Mouse (Mus musculus) forebrain, embryonic 14.5 days (tissue): Measurements from ENCODE around the gene Tmtc1. TPM values are rescaled to one million over a fixed set of nuclear protein-coding genes. Genes with fewer than 3 reads are reported as not detected.

Experiments used
- ATAC-seq: fragments of 200-750 bp; cut with Nextera tagmentation; 2 replicates; pipeline ENCODE4 v1.8.0; 2017; ENCODE audit warnings: mild to moderate bottlenecking, moderate library complexity
- DNase-seq: peaks from one replicate; pipeline ENCODE4 v3.0.0-alpha.2; 2015; ENCODE audit warnings: low spot score
- H3K27ac ChIP-seq: fragments of 300-500 bp; sonication (generic); 2 replicates; pipeline ENCODE4 v1.5.1; 2014; ENCODE audit warnings: low read depth, mild to moderate bottlenecking, control low read depth, low read length, moderate library complexity
- H3K27me3 ChIP-seq: fragments of 300-500 bp; sonication (generic); replicated peaks from 2 replicates; pipeline ENCODE4 v1.6.1; 2014; ENCODE audit warnings: low read length, control low read depth, mixed read lengths; ENCODE audit not compliant: control insufficient read depth, insufficient read depth
- H3K36me3 ChIP-seq: fragments of 300-500 bp; sonication (generic); 2 replicates; pipeline ENCODE4 v1.6.1; 2014; ENCODE audit warnings: low read length, control low read depth; ENCODE audit not compliant: control insufficient read depth, insufficient read depth
- H3K4me1 ChIP-seq: fragments of 300-500 bp; sonication (generic); 2 replicates; pipeline ENCODE4 v1.6.1; 2014; ENCODE audit warnings: antibody characterized with exemption, low read length, control low read depth; ENCODE audit not compliant: control insufficient read depth, insufficient read depth
- H3K4me2 ChIP-seq: fragments of 300-500 bp; sonication (generic); 2 replicates; pipeline ENCODE4 v1.6.1; 2014; ENCODE audit warnings: mild to moderate bottlenecking, control low read depth, low read length
- H3K4me3 ChIP-seq: fragments of 300-500 bp; sonication (generic); 2 replicates; pipeline ENCODE4 v1.5.1; 2014; ENCODE audit warnings: low read depth, low read length, control low read depth
- H3K9ac ChIP-seq: fragments of 300-500 bp; sonication (generic); 2 replicates; pipeline ENCODE4 v1.6.1; 2014; ENCODE audit warnings: mild to moderate bottlenecking, low read length, control low read depth, moderate library complexity
- H3K9me3 ChIP-seq: fragments of 300-500 bp; sonication (generic); replicated peaks from 2 replicates; pipeline ENCODE4 v1.6.1; 2016; ENCODE audit warnings: low read length, control low read depth, mixed read lengths; ENCODE audit not compliant: control insufficient read depth
- WGBS: fragments of 180-500 bp; shearing (Covaris S2); extraction: QIAGEN DNeasy Blood & Tissue Kit; methylation state at CpG from one replicate; pipeline ENCODE4 v1.1.7; 2014; 5-methylcytosine and 5-hydroxymethylcytosine counted together
- polyA plus RNA-seq: library from polyadenylated mRNA; unstranded; fragments of >200 nt; fragmentation: Nextera tagmentation; extraction: Ambion mirVana; gene quantifications from 2 replicates; pipeline ENCODE4 v1.2.1, GENCODE M21; 2014

Gene Tmtc1
- polyA plus RNA-seq, 1 experiment from 2014 or later: 1.3 TPM

- Histone ChIP-seq H3K9me3 (no peaks in the 10 kb centered on the region), H3K4me1 (no peaks in the 10 kb centered on the region), H3K36me3 (no peaks in the 10 kb centered on the region), H3K27me3 (no peaks in the 10 kb centered on the region), H3K9ac (no peak overlapping the region), H3K4me2 (no peak overlapping the region), H3K27ac (no peak overlapping the region), H3K4me3 (no peak overlapping the region)
- no peak for DNase-seq
- WGBS: 82% methylated on average over 2 of the region's 2 CpGs
- ATAC-seq: no peak
Measured at GRCm38 (mm10) chr6:148405599-148405998, 38.6 kb downstream of the Tmtc1 start.

DNA sequence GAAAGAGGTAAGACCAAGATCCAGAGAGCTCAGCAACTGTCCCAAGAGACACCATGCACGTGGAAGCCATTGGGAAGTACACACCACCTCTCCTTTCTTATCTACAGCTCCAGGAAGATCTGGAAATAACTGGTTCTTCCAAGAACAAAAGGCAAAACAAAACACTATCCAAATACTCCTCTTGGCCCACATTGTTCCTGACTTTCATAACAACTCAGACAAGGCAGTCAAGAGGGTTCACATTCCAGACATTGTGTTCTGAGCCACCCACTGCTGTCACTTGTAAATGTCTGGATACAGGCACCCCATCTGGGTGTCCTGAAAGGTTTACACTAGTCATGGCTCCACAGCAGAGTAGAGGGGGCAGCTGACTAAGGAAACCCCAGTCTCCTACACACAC, 39.7 kb downstream of the Tmtc1 start:
- Histone ChIP-seq H3K9me3 (no peaks in the 10 kb centered on the region), H3K4me2 (no peak overlapping the region), H3K4me1 (no peaks in the 10 kb centered on the region), H3K4me3 (no peak overlapping the region), H3K36me3 (no peaks in the 10 kb centered on the region), H3K27ac (no peak overlapping the region), H3K9ac (no peak overlapping the region), H3K27me3 (no peaks in the 10 kb centered on the region)
- WGBS: 74% methylated on average over 1 of the region's 1 CpGs
- ATAC-seq (no peak), DNase-seq (no peak)

DNA sequence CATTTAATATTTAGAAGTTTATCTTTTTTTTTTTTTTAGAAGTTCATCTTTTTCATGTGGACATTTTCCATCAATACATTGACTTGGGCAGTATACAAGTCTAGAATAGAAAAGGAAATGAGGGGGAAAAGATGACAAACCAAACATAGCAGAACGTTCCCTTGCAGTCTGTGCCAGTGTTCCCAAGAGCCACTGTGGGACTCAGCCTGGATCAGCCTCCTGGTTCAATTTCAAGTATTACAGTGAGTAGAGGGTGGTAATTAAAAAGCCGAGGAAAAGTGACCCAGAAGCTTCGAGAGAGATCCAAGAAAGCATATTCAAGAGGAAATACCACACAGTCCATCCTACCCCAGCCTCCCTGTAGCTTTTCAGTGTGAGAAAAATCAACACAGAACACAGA, 40.4 kb downstream of the Tmtc1 start:
- WGBS: 82% methylated on average over 3 of the region's 3 CpGs
- H3K4me1 ChIP-seq: no peaks in the 10 kb centered on the region
- H3K4me3 ChIP-seq: no peak overlapping the region
- ATAC-seq (no peak), DNase-seq (no peak)
- H3K27ac ChIP-seq: no peak overlapping the region
- no peak overlapping the region for H3K9ac ChIP-seq
- no peaks in the 10 kb centered on the region for H3K36me3 ChIP-seq
- no peaks in the 10 kb centered on the region for H3K27me3 ChIP-seq
- no peaks in the 10 kb centered on the region for H3K9me3 ChIP-seq
- no peak overlapping the region for H3K4me2 ChIP-seq

- Histone ChIP-seq H3K4me1 (no peaks in the 10 kb centered on the region), H3K9ac (no peak overlapping the region), H3K4me2 (no peak overlapping the region), H3K36me3 (no peaks in the 10 kb centered on the region), H3K4me3 (no peak overlapping the region), H3K27me3 (no peaks in the 10 kb centered on the region), H3K9me3 (no peaks in the 10 kb centered on the region), H3K27ac (no peak overlapping the region)
- WGBS: 97% methylated on average over 6 of the region's 6 CpGs
- DNase-seq (no peak), ATAC-seq (no peak)
Measured at GRCm38 (mm10) chr6:148401031-148401430, 43.2 kb downstream of the Tmtc1 start.

- Histone ChIP-seq H3K4me3 (no peak overlapping the region), H3K27ac (no peak overlapping the region), H3K4me1 (no peaks in the 10 kb centered on the region), H3K36me3 (no peaks in the 10 kb centered on the region), H3K27me3 (no peaks in the 10 kb centered on the region), H3K4me2 (no peak overlapping the region), H3K9me3 (no peaks in the 10 kb centered on the region), H3K9ac (no peak overlapping the region)
- WGBS: 95% methylated on average over 2 of the region's 2 CpGs
- ATAC-seq (no peak), DNase-seq (no peak)
Measured at GRCm38 (mm10) chr6:148399541-148399940, 44.6 kb downstream of the Tmtc1 start.

DNA sequence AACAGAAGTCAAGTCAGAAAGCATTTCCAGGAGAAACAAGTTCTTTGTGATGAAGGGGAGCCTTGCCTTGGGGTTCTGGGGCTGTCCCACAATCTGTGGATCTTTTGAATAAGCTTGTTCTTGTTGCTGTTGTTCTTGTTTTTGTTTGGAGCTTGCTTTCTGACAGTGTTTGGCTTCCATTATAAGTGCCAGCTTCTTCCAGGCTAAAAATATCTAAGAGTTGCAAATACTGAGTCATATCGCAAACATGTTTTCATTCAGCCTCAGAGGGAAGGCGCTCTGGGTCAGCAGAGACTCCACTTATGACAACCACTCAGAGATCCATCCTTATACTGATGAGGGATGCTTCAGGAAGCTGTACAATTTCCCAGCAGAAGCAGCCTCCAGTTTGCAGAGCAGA, 45.3 kb downstream of the Tmtc1 start:
- no peak overlapping the region for H3K27ac ChIP-seq
- 91% methylated on average over 2 of the region's 2 CpGs for WGBS
- no peak overlapping the region for H3K4me2 ChIP-seq
- no peak overlapping the region for H3K9ac ChIP-seq
- H3K4me3 ChIP-seq: no peak overlapping the region
- no peaks in the 10 kb centered on the region for H3K9me3 ChIP-seq
- H3K4me1 ChIP-seq: no peaks in the 10 kb centered on the region
- no peak for ATAC-seq
- no peaks in the 10 kb centered on the region for H3K36me3 ChIP-seq
- DNase-seq: no peak
- H3K27me3 ChIP-seq: no peaks in the 10 kb centered on the region

DNA sequence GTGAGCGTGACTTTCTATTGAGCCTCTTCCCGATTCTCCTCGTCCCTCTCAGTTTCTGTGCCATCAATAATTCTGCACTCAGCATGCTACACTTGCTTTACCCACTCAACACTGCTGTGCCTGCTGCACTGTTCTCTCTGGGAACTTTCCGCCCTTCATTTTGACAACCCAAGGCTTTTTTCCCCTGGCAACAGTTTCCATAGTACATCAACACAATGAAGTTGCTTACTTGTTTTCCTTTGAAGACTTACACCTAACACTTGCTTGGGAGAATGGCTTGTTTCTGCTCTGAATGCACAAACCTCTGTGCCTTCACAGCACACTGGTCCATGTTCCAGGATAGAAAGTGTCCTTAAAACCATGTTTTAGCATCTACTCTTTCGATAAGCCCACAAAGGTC, 46.9 kb downstream of the Tmtc1 start:
- Histone ChIP-seq H3K9me3 (no peaks in the 10 kb centered on the region), H3K4me2 (no peak overlapping the region), H3K36me3 (no peaks in the 10 kb centered on the region), H3K4me1 (peaks cover 11% of the 10 kb centered on the region), H3K27ac (no peak overlapping the region), H3K9ac (no peak overlapping the region), H3K4me3 (no peak overlapping the region), H3K27me3 (no peaks in the 10 kb centered on the region)
- DNase-seq (no peak), ATAC-seq (no peak)
- 79% methylated on average over 5 of the region's 5 CpGs for WGBS

- H3K4me2 ChIP-seq: no peak overlapping the region
- ATAC-seq (no peak), DNase-seq (no peak)
Measured at GRCm38 (mm10) chr6:148395272-148395671, 48.9 kb downstream of the Tmtc1 start.

GRCm38 (mm10) chr6:148394294-148394693, 49.9 kb downstream of the Tmtc1 start:
- Histone ChIP-seq H3K27ac (no peak overlapping the region), H3K9me3 (no peaks in the 10 kb centered on the region), H3K27me3 (no peaks in the 10 kb centered on the region), H3K4me3 (no peak overlapping the region), H3K4me2 (no peak overlapping the region), H3K4me1 (peaks cover 16% of the 10 kb centered on the region), H3K9ac (no peak overlapping the region), H3K36me3 (no peaks in the 10 kb centered on the region)
- ATAC-seq (no peak), DNase-seq (no peak)
- WGBS: 86% methylated on average over 3 of the region's 3 CpGs

More at GRCm38 (mm10) chr6:148395272-148395671, 48.9 kb downstream of the Tmtc1 start:
- H3K9ac ChIP-seq: no peak overlapping the region
- H3K27ac ChIP-seq: no peak overlapping the region
- no peak overlapping the region for H3K4me3 ChIP-seq
- no peaks in the 10 kb centered on the region for H3K27me3 ChIP-seq
- WGBS: 91% methylated on average over 3 of the region's 3 CpGs
- peaks cover 16% of the 10 kb centered on the region for H3K4me1 ChIP-seq
- H3K9me3 ChIP-seq: no peaks in the 10 kb centered on the region
- no peaks in the 10 kb centered on the region for H3K36me3 ChIP-seq
